Mouse (Mus musculus) lung, postnatal 0 days (tissue): ENCODE results near the gene Atp2b2. TPM values are rescaled to one million over a fixed set of nuclear protein-coding genes. Genes with fewer than 3 reads are reported as not detected.

Experiments
- ATAC-seq: fragments of 200-750 bp; cut with Nextera tagmentation; 2 replicates; pipeline ENCODE4 v1.8.0; 2017; ENCODE audit warnings: moderate library complexity
- DNase-seq: peaks from one replicate; pipeline ENCODE4 v3.0.0-alpha.2; 2016; ENCODE audit warnings: low spot score
- H3K27ac ChIP-seq: fragments of 300-500 bp; sonication (generic); 2 replicates; pipeline ENCODE4 v1.5.1; 2014; ENCODE audit warnings: antibody characterized with exemption, mild to moderate bottlenecking, low read length, mixed read lengths
- H3K27me3 ChIP-seq: fragments of 300-500 bp; sonication (generic); replicated peaks from 2 replicates; pipeline ENCODE4 v1.6.1; 2014; ENCODE audit warnings: low read length, mixed read lengths; ENCODE audit not compliant: insufficient read depth
- H3K36me3 ChIP-seq: fragments of 300-500 bp; sonication (generic); 2 replicates; pipeline ENCODE4 v1.6.1; 2014; ENCODE audit warnings: low read length, mixed read lengths; ENCODE audit not compliant: insufficient read depth
- H3K4me1 ChIP-seq: fragments of 300-500 bp; sonication (generic); 2 replicates; pipeline ENCODE4 v1.6.1; 2014; ENCODE audit warnings: antibody characterized with exemption, low read depth, low read length, mixed read lengths; ENCODE audit not compliant: insufficient read depth
- H3K4me2 ChIP-seq: fragments of 300-500 bp; sonication (generic); replicated peaks from 2 replicates; pipeline ENCODE4 v1.6.1; 2014; ENCODE audit warnings: low read depth, mild to moderate bottlenecking, low read length, moderate library complexity, mixed read lengths
- H3K4me3 ChIP-seq: fragments of 300-500 bp; sonication (generic); 2 replicates; pipeline ENCODE4 v1.5.1; 2014; ENCODE audit warnings: low read depth, low read length
- H3K9ac ChIP-seq: fragments of 300-500 bp; sonication (generic); replicated peaks from 2 replicates; pipeline ENCODE4 v1.6.1; 2014; ENCODE audit warnings: low read depth, mild to moderate bottlenecking
- H3K9me3 ChIP-seq: fragments of 300-500 bp; sonication (generic); 2 replicates; pipeline ENCODE4 v1.6.1; 2016; ENCODE audit warnings: low read length, mixed read lengths
- CTCF ChIP-seq: IDR thresholded peaks from 2 replicates; pipeline ENCODE4 v1.5.1; 2016; ENCODE audit warnings: antibody characterized with exemption, mild to moderate bottlenecking
- EP300 ChIP-seq: IDR thresholded peaks from 2 replicates; pipeline ENCODE4 v1.6.1; 2016; ENCODE audit warnings: antibody characterized with exemption, mild to moderate bottlenecking, control low read depth
- WGBS: fragments of 180-500 bp; shearing (Covaris S2); extraction: QIAGEN DNeasy Blood & Tissue Kit; methylation state at CpG from one replicate; pipeline ENCODE4 v1.1.7; 2014; 5-methylcytosine and 5-hydroxymethylcytosine counted together
- polyA plus RNA-seq: library from polyadenylated mRNA; unstranded; fragments of >200 nt; fragmentation: Nextera tagmentation; extraction: Ambion mirVana; gene quantifications from 2 replicates; pipeline ENCODE4 v1.2.1, GENCODE M21; 2015

The Atp2b2 gene
- polyA plus RNA-seq, 1 experiment from 2014 or later, result 0.63 TPM

GRCm38 (mm10) chr6:113988521-113988920 is 53.9 kb downstream of the Atp2b2 start:
- Histone ChIP-seq H3K9me3 (no peaks in the 10 kb centered on the region), H3K9ac (no peak overlapping the region), H3K4me2 (no peak overlapping the region), H3K4me1 (no peaks in the 10 kb centered on the region), H3K27me3 (no peaks in the 10 kb centered on the region), H3K4me3 (no peak overlapping the region), H3K27ac (no peak overlapping the region), H3K36me3 (no peaks in the 10 kb centered on the region)
- 85% methylated on average over 2 of the region's 2 CpGs for WGBS
- ATAC-seq (no peak), DNase-seq (no peak)
- no peak for TF ChIP-seq EP300
- TF ChIP-seq CTCF, result no peak

GRCm38 (mm10) chr6:113986671-113987070 is 55.7 kb downstream of the Atp2b2 start:
- H3K9me3 ChIP-seq, result no peaks in the 10 kb centered on the region
- 71% methylated on average over 4 of the region's 4 CpGs for WGBS
- H3K9ac ChIP-seq, result no peak overlapping the region
- no peak for TF ChIP-seq EP300
- no peak for TF ChIP-seq CTCF
- H3K27me3 ChIP-seq, result no peaks in the 10 kb centered on the region
- no peaks in the 10 kb centered on the region for H3K4me1 ChIP-seq
- H3K36me3 ChIP-seq, result no peaks in the 10 kb centered on the region
- no peak overlapping the region for H3K4me2 ChIP-seq
- H3K4me3 ChIP-seq, result no peak overlapping the region
- H3K27ac ChIP-seq, result no peak overlapping the region
- DNase-seq, result no peak
- ATAC-seq, result no peak

GRCm38 (mm10) chr6:113978673-113979072 is 63.7 kb downstream of the Atp2b2 start:
- no peaks in the 10 kb centered on the region for H3K36me3 ChIP-seq
- WGBS, result 69% methylated on average over 8 of the region's 8 CpGs
- H3K9me3 ChIP-seq, result no peaks in the 10 kb centered on the region
- no peaks in the 10 kb centered on the region for H3K27me3 ChIP-seq
- DNase-seq, result no peak
- TF ChIP-seq CTCF (no peak), EP300 (no peak)
- H3K4me2 ChIP-seq, result no peak overlapping the region
- no peak overlapping the region for H3K4me3 ChIP-seq
- H3K4me1 ChIP-seq, result no peaks in the 10 kb centered on the region
- ATAC-seq, result no peak
- no peak overlapping the region for H3K27ac ChIP-seq
- H3K9ac ChIP-seq, result no peak overlapping the region

- DNase-seq (no peak), ATAC-seq (no peak)
- Histone ChIP-seq H3K4me1 (no peaks in the 10 kb centered on the region), H3K27me3 (no peaks in the 10 kb centered on the region), H3K36me3 (no peaks in the 10 kb centered on the region), H3K9ac (no peak overlapping the region), H3K4me2 (no peak overlapping the region), H3K9me3 (no peaks in the 10 kb centered on the region), H3K27ac (no peak overlapping the region), H3K4me3 (no peak overlapping the region)
- TF ChIP-seq EP300 (no peak), CTCF (no peak)
- WGBS, result 40% methylated on average over 5 of the region's 5 CpGs
Observed at GRCm38 (mm10) chr6:113978091-113978650, 64.2 kb downstream of the Atp2b2 start.

- WGBS, result 59% methylated on average over 2 of the region's 2 CpGs
- no peaks in the 10 kb centered on the region for H3K4me1 ChIP-seq
- H3K4me2 ChIP-seq, result no peak overlapping the region
- DNase-seq, result no peak
- ATAC-seq, result no peak
- H3K36me3 ChIP-seq, result no peaks in the 10 kb centered on the region
- no peak for TF ChIP-seq EP300
- TF ChIP-seq CTCF, result no peak
- no peak overlapping the region for H3K4me3 ChIP-seq
- no peaks in the 10 kb centered on the region for H3K27me3 ChIP-seq
- no peak overlapping the region for H3K27ac ChIP-seq
- no peak overlapping the region for H3K9ac ChIP-seq
- H3K9me3 ChIP-seq, result no peaks in the 10 kb centered on the region
Observed at GRCm38 (mm10) chr6:113970900-113971299, 71.5 kb downstream of the Atp2b2 start.

GRCm38 (mm10) chr6:113970464-113970863 is 71.9 kb downstream of the Atp2b2 start:
- no peak overlapping the region for H3K9ac ChIP-seq
- DNase-seq (no peak), ATAC-seq (no peak)
- H3K9me3 ChIP-seq, result no peaks in the 10 kb centered on the region
- H3K4me3 ChIP-seq, result no peak overlapping the region
- no peaks in the 10 kb centered on the region for H3K27me3 ChIP-seq
- no peaks in the 10 kb centered on the region for H3K4me1 ChIP-seq
- no peak overlapping the region for H3K27ac ChIP-seq
- no peak for TF ChIP-seq EP300
- TF ChIP-seq CTCF, result no peak
- H3K4me2 ChIP-seq, result no peak overlapping the region
- H3K36me3 ChIP-seq, result no peaks in the 10 kb centered on the region
- WGBS, result 50% methylated on average over 9 of the region's 9 CpGs

- H3K27ac ChIP-seq, result no peak overlapping the region
- H3K36me3 ChIP-seq, result no peaks in the 10 kb centered on the region
- no peak for TF ChIP-seq CTCF
- ATAC-seq (no peak), DNase-seq (no peak)
- H3K4me2 ChIP-seq, result no peak overlapping the region
- H3K9ac ChIP-seq, result no peak overlapping the region
- no peak overlapping the region for H3K4me3 ChIP-seq
- no peaks in the 10 kb centered on the region for H3K9me3 ChIP-seq
- WGBS, result 25% methylated on average over 3 of the region's 3 CpGs
- H3K27me3 ChIP-seq, result no peaks in the 10 kb centered on the region
- H3K4me1 ChIP-seq, result no peaks in the 10 kb centered on the region
Observed at GRCm38 (mm10) chr6:113969751-113970150, 72.7 kb downstream of the Atp2b2 start.
